Mouse (Mus musculus): ENCODE measurements around the gene Rbm5.

The Rbm5 gene

DNA sequence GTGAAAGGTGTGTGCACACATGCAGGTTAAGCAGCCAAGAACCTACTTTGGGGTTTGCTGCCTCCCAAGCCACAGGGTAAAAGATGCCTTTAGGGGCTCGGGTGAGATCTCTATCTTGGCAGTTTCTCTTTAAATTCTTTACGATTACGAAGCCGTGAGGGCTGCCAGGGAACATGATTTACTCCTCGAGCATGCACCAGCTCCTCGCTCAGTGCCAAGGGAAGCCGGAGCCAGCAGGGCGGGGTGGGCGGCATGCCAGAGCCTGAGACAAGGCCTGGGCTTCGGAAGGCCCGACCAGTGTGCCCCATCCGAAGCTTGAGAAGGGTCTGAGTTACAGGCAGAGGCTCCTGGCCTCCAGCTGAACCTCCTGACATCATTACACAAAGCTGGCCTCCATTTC is 69.2 kb downstream of the Rbm5 start:
- in situ Hi-C loops (cut with MboI): no loop called here

GRCm38 (mm10) chr9:107700114-107700571 is 70.7 kb downstream of the Rbm5 start:
- in situ Hi-C loops (cut with MboI): no loop called here

DNA sequence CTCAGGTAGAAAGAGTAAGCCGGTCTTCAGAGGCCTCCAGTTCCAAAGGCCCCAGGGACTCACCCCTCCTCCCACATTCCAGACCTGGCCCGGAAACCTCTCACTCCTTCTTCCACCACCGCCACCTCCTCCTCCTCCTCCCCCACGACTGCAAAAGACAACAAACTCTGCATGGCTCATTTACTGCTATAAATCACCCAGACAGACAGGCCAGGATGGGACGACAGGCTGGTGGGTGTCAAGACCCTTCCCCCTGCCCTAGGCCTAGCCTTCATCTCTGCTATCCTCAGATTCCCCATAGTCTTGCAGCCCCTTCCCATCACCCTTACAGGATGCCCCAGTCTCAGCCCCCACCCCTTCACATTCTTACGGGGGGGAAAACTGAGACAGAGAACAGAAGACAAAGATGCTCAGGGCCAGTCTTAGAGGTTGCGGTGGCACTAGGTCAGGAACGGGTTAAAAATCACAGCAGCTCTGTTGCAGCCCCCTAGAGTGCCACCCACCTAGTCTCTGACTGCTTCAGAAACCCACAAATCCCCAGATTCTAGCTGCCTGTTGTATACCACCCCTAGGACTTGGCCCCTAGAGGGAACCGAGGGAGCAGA is 71.3 kb downstream of the Rbm5 start:
- in situ Hi-C loops (cut with MboI): loop anchor here (25.0 kb wide), 1 partner anchor 337 kb away; no protein-coding TSS in a partner anchor

DNA sequence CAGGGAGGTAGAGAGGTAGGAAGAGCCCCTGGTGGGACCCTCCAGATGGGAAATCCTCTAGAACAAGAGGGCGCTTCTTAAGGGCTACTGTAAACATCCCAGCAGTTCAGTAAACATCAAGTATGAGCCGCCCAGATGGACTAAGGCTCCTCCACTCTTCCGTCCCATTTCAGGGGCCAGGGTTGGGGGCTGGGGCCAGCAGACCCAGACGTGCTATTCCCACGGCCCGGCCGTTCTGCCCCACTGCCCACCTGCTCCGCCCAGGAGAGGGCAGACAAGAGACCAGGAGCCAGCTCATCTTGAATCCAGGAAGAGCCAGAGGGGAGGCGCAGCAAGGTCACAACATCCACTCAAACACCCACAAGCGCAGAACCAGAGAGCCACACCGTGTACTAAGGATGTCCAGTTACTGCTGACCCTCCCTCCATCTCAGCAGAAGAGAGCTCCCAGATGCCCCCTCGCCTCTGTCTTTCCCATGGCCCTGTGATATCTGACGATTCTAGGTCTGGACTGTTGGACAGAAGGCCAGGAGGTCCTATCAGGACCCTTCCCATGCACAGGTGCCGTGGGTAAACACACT is 72.1 kb downstream of the Rbm5 start:
- in situ Hi-C loops (cut with MboI): loop anchor here (25.0 kb wide), 1 partner anchor 336 kb away; no protein-coding TSS in a partner anchor

GRCm38 (mm10) chr9:107697811-107698521 is 72.8 kb downstream of the Rbm5 start:
- in situ Hi-C loops (cut with MboI): loop anchor here (25.0 kb wide), 1 partner anchor 336 kb away; no protein-coding TSS in a partner anchor

DNA sequence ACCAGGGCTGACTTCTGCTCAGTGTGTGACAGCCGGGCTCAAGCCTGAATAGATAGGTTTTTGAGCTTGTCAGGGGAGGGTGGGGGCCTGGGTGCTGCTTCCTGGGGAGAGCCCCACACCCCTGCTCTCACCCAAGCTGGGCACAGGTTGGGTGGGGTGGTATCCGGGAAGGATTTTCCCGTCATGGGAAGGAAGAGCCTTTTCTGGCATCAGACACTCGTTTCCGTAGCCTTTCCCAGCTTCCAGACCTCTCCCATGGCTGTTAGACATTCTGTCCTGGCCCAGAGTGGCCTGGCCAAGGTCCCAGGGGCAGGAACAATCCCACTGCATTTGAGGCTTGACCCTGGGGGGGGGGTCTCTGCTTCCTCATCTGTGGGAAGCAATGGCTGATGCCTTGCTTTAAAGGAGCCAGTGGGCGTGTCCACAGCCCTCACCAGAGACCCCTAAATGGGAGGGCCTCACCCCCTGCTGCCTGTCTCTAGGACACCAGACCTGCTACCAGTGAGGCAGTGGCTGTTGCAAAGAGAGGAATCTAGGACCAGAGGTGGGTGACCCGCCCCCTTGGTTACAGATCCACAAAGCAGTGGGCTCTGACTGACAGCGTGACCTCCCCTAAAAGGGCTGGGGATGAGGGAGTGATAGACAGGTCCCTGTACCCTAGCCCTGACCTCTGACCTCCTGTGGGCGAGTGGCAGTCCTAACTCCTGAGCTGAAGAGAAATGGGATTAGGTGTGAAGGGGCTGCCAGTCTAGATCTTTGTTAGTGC is 73.8 kb downstream of the Rbm5 start:
- in situ Hi-C loops (cut with MboI): loop anchor here (25.0 kb wide), 1 partner anchor 335 kb away; no protein-coding TSS in a partner anchor

- in situ Hi-C loops (cut with MboI): loop anchor here (25.0 kb wide), 1 partner anchor 334 kb away; no protein-coding TSS in a partner anchor
Observed at GRCm38 (mm10) chr9:107696106-107696479, 74.7 kb downstream of the Rbm5 start.

DNA sequence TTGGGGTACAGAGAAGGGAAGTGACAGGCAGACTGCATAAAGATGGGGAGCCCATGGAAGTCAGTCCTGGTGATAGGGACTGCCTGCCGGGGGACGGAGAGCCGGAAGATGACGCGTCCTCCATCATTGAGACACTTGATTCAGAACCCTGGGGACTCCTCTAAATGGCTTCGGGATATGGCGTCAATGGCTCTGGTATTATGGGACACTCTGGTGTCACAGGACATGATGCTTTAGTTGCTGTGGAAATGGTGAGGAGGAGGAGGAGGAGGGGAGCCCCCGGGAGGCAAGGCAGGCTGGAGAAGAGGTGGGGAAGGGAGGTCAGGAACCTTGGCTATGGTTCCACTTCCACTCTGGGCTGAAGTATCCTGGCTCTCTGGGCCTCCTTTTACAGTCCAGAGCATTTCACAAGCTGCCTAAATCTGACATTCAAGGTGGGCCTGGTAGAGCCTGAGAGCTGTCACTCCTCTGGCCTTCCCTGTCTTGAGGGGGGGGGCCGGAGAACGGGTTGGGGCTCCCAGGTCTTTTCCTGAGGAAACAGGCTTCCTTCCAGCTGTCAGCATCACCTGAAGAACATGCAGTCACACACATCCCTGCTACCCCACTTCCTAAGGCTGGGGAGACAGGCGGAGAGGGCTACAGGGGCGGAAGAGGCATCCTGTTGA is 75.2 kb downstream of the Rbm5 start:
- in situ Hi-C loops (cut with MboI): loop anchor here (25.0 kb wide), 1 partner anchor 333 kb away; no protein-coding TSS in a partner anchor

DNA sequence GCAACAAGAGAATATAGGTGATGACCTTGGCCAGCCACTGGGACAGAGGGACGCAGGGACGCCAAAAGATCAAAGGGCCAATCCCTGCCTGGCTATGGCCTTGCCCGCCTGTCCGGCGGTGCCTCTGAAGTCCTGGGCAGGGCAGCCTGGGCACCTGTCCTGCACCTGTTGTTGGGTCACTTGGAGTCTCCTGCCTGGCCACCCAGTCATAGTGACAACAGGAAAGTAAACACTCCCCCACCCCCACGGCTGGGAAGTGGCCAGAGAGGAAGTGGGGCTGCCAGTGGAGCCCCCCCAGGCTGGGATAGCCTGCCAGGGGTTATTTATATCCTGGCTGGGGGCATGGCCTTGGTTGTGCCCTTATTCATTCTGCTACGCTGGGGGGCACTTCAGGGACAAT is 76.2 kb downstream of the Rbm5 start:
- in situ Hi-C loops (cut with MboI): loop anchor here (25.0 kb wide), 1 partner anchor 332 kb away; no protein-coding TSS in a partner anchor

- in situ Hi-C loops (cut with MboI): loop anchor here (25.0 kb wide), 1 partner anchor 331 kb away; no protein-coding TSS in a partner anchor
Observed at GRCm38 (mm10) chr9:107693433-107693987, 77.3 kb downstream of the Rbm5 start.

DNA sequence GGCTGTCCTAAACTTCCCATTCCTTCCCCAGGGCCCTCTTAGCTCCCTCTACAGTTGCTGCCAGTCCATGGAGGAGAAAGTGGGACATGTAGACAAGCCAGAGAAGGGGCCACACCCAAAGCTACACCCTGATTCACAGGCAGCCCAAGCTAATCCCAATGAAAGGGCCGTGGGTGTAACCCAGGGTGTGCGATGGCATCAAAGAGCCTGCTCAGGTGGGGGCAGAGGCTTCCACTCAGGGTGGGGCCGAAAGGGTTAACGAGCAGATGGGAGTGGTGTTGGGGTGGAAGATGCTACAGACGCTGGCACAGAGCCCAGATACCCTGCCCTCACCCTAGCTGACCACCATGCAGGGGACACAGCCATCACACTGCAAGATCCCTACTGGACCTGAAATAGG is 78.0 kb downstream of the Rbm5 start:
- in situ Hi-C loops (cut with MboI): loop anchor here (25.0 kb wide), 1 partner anchor 330 kb away; no protein-coding TSS in a partner anchor

- in situ Hi-C loops (cut with MboI): loop anchor here (25.0 kb wide), 1 partner anchor 328 kb away; no protein-coding TSS in a partner anchor
Observed at GRCm38 (mm10) chr9:107690391-107690790, 80.4 kb downstream of the Rbm5 start.
